Mouse (Mus musculus) myocyte (in vitro differentiated cells): ENCODE data around the gene Mrps25. TPM values are rescaled to one million over a fixed set of nuclear protein-coding genes. Genes with fewer than 3 reads are reported as not detected.

Experiments used
- H3K27me3 ChIP-seq: one replicate; pipeline ENCODE4 v1.6.1; 2011; ENCODE audit not compliant: control insufficient read depth, insufficient read depth, insufficient read length
- H3K36me3 ChIP-seq: one replicate; pipeline ENCODE4 v1.6.1; 2011; ENCODE audit not compliant: control insufficient read depth, insufficient read depth
- H3K4me2 ChIP-seq: one replicate; pipeline ENCODE4 v1.6.1; 2011; ENCODE audit warnings: low read depth, control low read depth
- H3K4me3 ChIP-seq: one replicate; pipeline ENCODE4 v1.5.1; 2011; ENCODE audit warnings: mild to moderate bottlenecking, control low read depth, moderate library complexity
- H3K79me2 ChIP-seq: one replicate; pipeline ENCODE4 v1.6.1; 2011; ENCODE audit not compliant: control insufficient read depth, insufficient read depth
- H3ac ChIP-seq: one replicate; pipeline ENCODE4 v1.6.1; 2011; ENCODE audit not compliant: control insufficient read depth, insufficient read length
- CEBPB ChIP-seq: IDR thresholded peaks from 2 replicates; pipeline ENCODE4 v1.6.1; 2011; ENCODE audit warnings: mild to moderate bottlenecking, moderate library complexity; ENCODE audit not compliant: poor library complexity, insufficient read depth, severe bottlenecking
- E2F4 ChIP-seq: IDR thresholded peaks from one replicate; pipeline ENCODE4 v1.6.1; 2011; ENCODE audit warnings: mild to moderate bottlenecking, control low read depth, moderate library complexity; ENCODE audit not compliant: insufficient read depth
- MAX ChIP-seq: IDR thresholded peaks from one replicate; pipeline ENCODE4 v1.6.1; 2011; ENCODE audit warnings: low read depth, mild to moderate bottlenecking, control low read depth
- MYOD1 ChIP-seq, 3 experiments: IDR thresholded peaks; one replicate each; pipeline ENCODE4 v1.6.1; 2011; ENCODE audit warnings: control low read depth in 2 of 3, low read depth in 2 of 3, mild to moderate bottlenecking in 2 of 3, moderate library complexity in 1 of 3; ENCODE audit not compliant: insufficient read length in 2 of 3, control insufficient read depth in 1 of 3
- MYOG ChIP-seq, 3 experiments: IDR thresholded peaks; one replicate each; pipeline ENCODE4 v1.6.1; 2011; ENCODE audit warnings: control low read depth in 2 of 3, low read depth in 2 of 3, mild to moderate bottlenecking in 2 of 3; ENCODE audit not compliant: insufficient read length in 2 of 3, control insufficient read depth in 1 of 3, insufficient read depth in 1 of 3
- POLR2A ChIP-seq: IDR thresholded peaks from one replicate; pipeline ENCODE4 v1.6.1; 2011; ENCODE audit warnings: low read depth, mild to moderate bottlenecking, control low read depth, moderate library complexity; ENCODE audit not compliant: insufficient read length
- POLR2AphosphoS2 ChIP-seq: IDR thresholded peaks from one replicate; pipeline ENCODE4 v1.6.1; 2011; ENCODE audit warnings: low read depth, control low read depth; ENCODE audit not compliant: insufficient read length
- REST ChIP-seq: IDR thresholded peaks from one replicate; pipeline ENCODE4 v1.6.1; 2011; ENCODE audit warnings: mild to moderate bottlenecking, control low read depth, moderate library complexity; ENCODE audit not compliant: insufficient read depth, insufficient read length
- SRF ChIP-seq: IDR thresholded peaks from one replicate; pipeline ENCODE4 v1.6.1; 2011; ENCODE audit warnings: low read depth; ENCODE audit not compliant: control insufficient read depth, insufficient read length
- TCF12 ChIP-seq: IDR thresholded peaks from one replicate; pipeline ENCODE4 v1.6.1; 2011; ENCODE audit warnings: mild to moderate bottlenecking, control low read depth; ENCODE audit not compliant: poor library complexity, insufficient read depth, severe bottlenecking
- TCF3 ChIP-seq: IDR thresholded peaks from one replicate; pipeline ENCODE4 v1.6.1; 2011; ENCODE audit warnings: low read depth, control low read depth; ENCODE audit not compliant: insufficient read length
- USF1 ChIP-seq: IDR thresholded peaks from one replicate; pipeline ENCODE4 v1.6.1; 2011; ENCODE audit warnings: low read depth, mild to moderate bottlenecking, control low read depth, moderate library complexity
- polyA plus RNA-seq: library from polyadenylated mRNA; unstranded; fragments of >200 nt; fragmentation: generic; extraction: Trizol; gene quantifications from one replicate; pipeline ENCODE4 v1.2.1, GENCODE M21; 2012; ENCODE audit warnings: missing spikeins

Gene Mrps25
- polyA plus RNA-seq, 1 experiment, result 53.1 TPM

DNA sequence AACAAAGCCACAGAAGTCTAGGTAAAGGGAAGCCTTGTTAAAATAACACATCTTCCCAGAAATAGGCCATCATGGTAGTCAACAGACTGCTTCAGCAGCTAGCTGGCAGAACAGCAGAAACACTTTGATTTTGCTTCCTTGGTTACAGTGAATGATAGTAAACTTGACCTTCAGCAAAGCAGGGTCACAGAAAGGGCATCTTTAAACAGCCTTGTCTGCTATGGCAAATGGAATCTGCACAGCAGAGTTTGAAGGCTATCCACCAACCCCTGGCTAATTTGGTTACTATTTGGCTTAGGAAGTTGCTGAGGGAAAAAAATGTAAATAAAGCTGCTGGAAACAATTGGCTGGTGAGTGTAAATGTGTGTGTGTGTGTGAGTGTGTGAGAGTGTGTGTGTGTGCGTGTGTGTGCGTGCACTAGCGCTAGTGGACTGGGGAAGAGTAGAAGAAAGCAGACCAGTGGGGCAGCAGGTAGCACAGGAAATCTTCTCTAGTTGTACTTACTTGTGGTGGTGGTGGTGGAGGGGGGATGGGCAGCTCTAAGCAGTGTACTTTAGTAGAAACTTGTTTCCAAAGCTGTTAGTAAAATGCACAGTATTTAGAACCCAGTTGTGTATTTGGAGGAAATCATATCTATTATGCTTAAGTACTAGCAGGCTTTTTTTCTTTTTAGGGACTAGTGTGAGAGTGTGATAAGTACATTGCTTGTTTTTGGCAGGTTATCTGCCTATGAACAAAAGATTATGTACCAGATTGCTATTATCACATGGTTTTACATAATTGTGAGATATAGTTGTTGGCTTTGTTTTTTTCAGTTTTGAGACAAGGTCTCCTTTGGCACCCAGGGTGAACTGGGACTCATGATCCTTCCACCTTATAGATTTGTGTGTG is 51.6 kb downstream of the Mrps25 start:
- no peak overlapping the region for H3K4me3 ChIP-seq
- TF ChIP-seq TCF12, result no peak
- TF ChIP-seq CEBPB, result no peak
- H3ac ChIP-seq, result no peak overlapping the region
- peaks cover 58% of the 10 kb centered on the region for H3K79me2 ChIP-seq
- no peaks in the 10 kb centered on the region for H3K27me3 ChIP-seq
- H3K36me3 ChIP-seq, result no peaks in the 10 kb centered on the region
- no peak overlapping the region for H3K4me2 ChIP-seq

DNA sequence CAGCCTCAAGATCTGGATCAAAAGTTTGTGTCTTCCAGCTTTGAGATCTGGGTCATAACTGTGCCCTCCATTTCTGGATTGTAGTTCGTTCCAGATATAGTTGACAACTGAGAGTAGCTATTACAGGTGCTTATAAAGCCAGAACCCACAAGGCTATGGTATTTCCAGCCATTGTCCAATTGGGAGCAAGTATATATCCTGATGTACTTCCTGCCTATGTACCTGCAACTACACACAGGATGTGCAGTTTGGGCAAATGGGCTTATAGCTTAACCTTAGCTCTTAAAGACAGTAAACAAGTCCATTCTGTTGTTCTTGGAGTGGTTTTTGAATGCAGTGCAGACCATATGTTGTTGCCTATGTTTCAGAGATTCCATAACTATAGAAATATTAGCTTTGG is 52.4 kb downstream of the Mrps25 start:
- Histone ChIP-seq H3K4me2 (no peak overlapping the region), H3K4me3 (no peak overlapping the region), H3K79me2 (peaks cover 55% of the 10 kb centered on the region), H3ac (no peak overlapping the region), H3K36me3 (no peaks in the 10 kb centered on the region), H3K27me3 (no peaks in the 10 kb centered on the region)
- TF ChIP-seq REST, result no peak
- no peak for TF ChIP-seq USF1
- no peak for TF ChIP-seq MAX
- no peak for TF ChIP-seq TCF12
- TF ChIP-seq POLR2AphosphoS2, result no peak
- TF ChIP-seq E2F4, result no peak
- no peak for TF ChIP-seq TCF3
- TF ChIP-seq SRF, result no peak
- TF ChIP-seq MYOD1 (IDR thresholded peaks at IDR 0.05; ENCODE audit: control insufficient read depth in 1 of 3, insufficient read length in 2 of 3, low read depth in 2 of 3), result no peak
- no peak for TF ChIP-seq MYOG (IDR thresholded peaks at IDR 0.05; ENCODE audit: control insufficient read depth in 1 of 3, insufficient read depth in 1 of 3, insufficient read length in 2 of 3, low read depth in 2 of 3)
- no peak for TF ChIP-seq POLR2A
- TF ChIP-seq CEBPB, result no peak

- no peak overlapping the region for H3ac ChIP-seq
- TF ChIP-seq CEBPB (no peak), POLR2A (no peak), MAX (no peak), MYOG (IDR thresholded peaks at IDR 0.05; ENCODE audit: control insufficient read depth in 1 of 3, insufficient read depth in 1 of 3, insufficient read length in 2 of 3, low read depth in 2 of 3) (no peak), TCF3 (no peak), SRF (no peak), MYOD1 (IDR thresholded peaks at IDR 0.05; ENCODE audit: control insufficient read depth in 1 of 3, insufficient read length in 2 of 3, low read depth in 2 of 3) (no peak), REST (no peak), USF1 (no peak), E2F4 (no peak), POLR2AphosphoS2 (no peak), TCF12 (no peak)
- H3K79me2 ChIP-seq, result peaks cover 66% of the 10 kb centered on the region
- H3K4me3 ChIP-seq, result no peak overlapping the region
- H3K27me3 ChIP-seq, result no peaks in the 10 kb centered on the region
- no peaks in the 10 kb centered on the region for H3K36me3 ChIP-seq
- no peak overlapping the region for H3K4me2 ChIP-seq
Measured at GRCm38 (mm10) chr6:92126861-92127468, 56.9 kb downstream of the Mrps25 start.

DNA sequence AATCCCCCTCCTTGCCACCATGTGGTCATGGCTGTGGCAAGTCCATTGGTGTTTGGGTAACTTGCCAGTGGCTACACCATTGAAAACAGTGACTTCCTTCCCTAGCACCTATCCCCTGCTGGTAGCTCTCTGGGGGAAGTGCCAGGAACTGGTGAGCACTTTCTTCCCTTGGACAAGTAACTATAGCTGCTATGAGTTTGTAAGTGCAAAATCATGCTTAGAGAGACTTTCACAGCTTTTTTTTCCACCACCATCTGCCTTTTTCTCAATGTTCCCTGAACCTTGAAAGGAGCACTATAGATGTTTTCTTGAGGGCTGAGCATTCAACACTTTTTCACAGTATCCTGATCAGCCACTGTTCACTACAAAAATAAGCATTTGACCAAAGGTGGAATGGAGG is 59.3 kb downstream of the Mrps25 start:
- H3K27me3 ChIP-seq, result no peaks in the 10 kb centered on the region
- no peak overlapping the region for H3K4me2 ChIP-seq
- no peak for TF ChIP-seq POLR2A
- no peak for TF ChIP-seq MYOD1 (IDR thresholded peaks at IDR 0.05; ENCODE audit: control insufficient read depth in 1 of 3, insufficient read length in 2 of 3, low read depth in 2 of 3)
- TF ChIP-seq TCF3, result no peak
- TF ChIP-seq TCF12, result no peak
- no peak for TF ChIP-seq POLR2AphosphoS2
- TF ChIP-seq USF1, result no peak
- no peak for TF ChIP-seq MAX
- TF ChIP-seq E2F4, result no peak
- TF ChIP-seq SRF, result no peak
- TF ChIP-seq CEBPB, result no peak
- TF ChIP-seq REST, result no peak
- no peak for TF ChIP-seq MYOG (IDR thresholded peaks at IDR 0.05; ENCODE audit: control insufficient read depth in 1 of 3, insufficient read depth in 1 of 3, insufficient read length in 2 of 3, low read depth in 2 of 3)
- H3K4me3 ChIP-seq, result no peak overlapping the region
- H3K79me2 ChIP-seq, result peaks cover 47% of the 10 kb centered on the region
- no peaks in the 10 kb centered on the region for H3K36me3 ChIP-seq
- no peak overlapping the region for H3ac ChIP-seq

Other genes starting within 250 kb of the Mrps25 start
- not detected for gene Fgd5, start 205.2 kb downstream of the Mrps25 start, polyA plus RNA-seq
- gene Nr2c2, start 92.6 kb downstream of the Mrps25 start, polyA plus RNA-seq, result 5.8 TPM
- gene Rbsn, start 30.9 kb upstream of the Mrps25 start, polyA plus RNA-seq, result 14.5 TPM
- not detected for gene Trh, start 60.6 kb upstream of the Mrps25 start, polyA plus RNA-seq